Mouse (Mus musculus) kidney, adult 2 months (tissue): ENCODE results near the gene Plxdc2.

ENCODE experiments used
- CTCF ChIP-seq: fragments of 200-500 bp; conservative IDR thresholded peaks from 2 replicates; pipeline ENCODE4 v1.5.1; 2011; ENCODE audit warnings: low read depth, mild to moderate bottlenecking, control low read depth, low read length, moderate library complexity, mixed read lengths; ENCODE audit not compliant: insufficient read depth, insufficient read length
- POLR2A ChIP-seq: fragments of 200-500 bp; IDR thresholded peaks from one replicate; pipeline ENCODE4 v1.6.1; 2011; ENCODE audit warnings: low read depth, low read length, control low read depth

GRCm38 (mm10) chr2:16664516-16664915 lies 308.4 kb downstream of the Plxdc2 start:
- TF ChIP-seq POLR2A (no peak), CTCF (no peak)
